Mouse (Mus musculus) myocyte (in vitro differentiated cells): ENCODE results near the gene Bcr. TPM values are rescaled to one million over a fixed set of nuclear protein-coding genes. Genes with fewer than 3 reads are reported as not detected.
A peak's percentile ranks its signal among the peaks of the same experiment; 100 is the strongest.

Source experiments
- H3K27me3 ChIP-seq: one replicate; pipeline ENCODE4 v1.6.1; 2011; ENCODE audit not compliant: control insufficient read depth, insufficient read depth, insufficient read length
- H3K36me3 ChIP-seq: one replicate; pipeline ENCODE4 v1.6.1; 2011; ENCODE audit not compliant: control insufficient read depth, insufficient read depth
- H3K4me2 ChIP-seq: one replicate; pipeline ENCODE4 v1.6.1; 2011; ENCODE audit warnings: low read depth, control low read depth
- H3K4me3 ChIP-seq: one replicate; pipeline ENCODE4 v1.5.1; 2011; ENCODE audit warnings: mild to moderate bottlenecking, control low read depth, moderate library complexity
- H3K79me2 ChIP-seq: one replicate; pipeline ENCODE4 v1.6.1; 2011; ENCODE audit not compliant: control insufficient read depth, insufficient read depth
- H3ac ChIP-seq: one replicate; pipeline ENCODE4 v1.6.1; 2011; ENCODE audit not compliant: control insufficient read depth, insufficient read length
- CEBPB ChIP-seq: IDR thresholded peaks from 2 replicates; pipeline ENCODE4 v1.6.1; 2011; ENCODE audit warnings: mild to moderate bottlenecking, moderate library complexity; ENCODE audit not compliant: poor library complexity, insufficient read depth, severe bottlenecking
- E2F4 ChIP-seq: IDR thresholded peaks from one replicate; pipeline ENCODE4 v1.6.1; 2011; ENCODE audit warnings: mild to moderate bottlenecking, control low read depth, moderate library complexity; ENCODE audit not compliant: insufficient read depth
- MAX ChIP-seq: IDR thresholded peaks from one replicate; pipeline ENCODE4 v1.6.1; 2011; ENCODE audit warnings: low read depth, mild to moderate bottlenecking, control low read depth
- MYOD1 ChIP-seq, 3 experiments: IDR thresholded peaks; one replicate each; pipeline ENCODE4 v1.6.1; 2011; ENCODE audit warnings: control low read depth in 2 of 3, low read depth in 2 of 3, mild to moderate bottlenecking in 2 of 3, moderate library complexity in 1 of 3; ENCODE audit not compliant: insufficient read length in 2 of 3, control insufficient read depth in 1 of 3
- MYOG ChIP-seq, 3 experiments: IDR thresholded peaks; one replicate each; pipeline ENCODE4 v1.6.1; 2011; ENCODE audit warnings: control low read depth in 2 of 3, low read depth in 2 of 3, mild to moderate bottlenecking in 2 of 3; ENCODE audit not compliant: insufficient read length in 2 of 3, control insufficient read depth in 1 of 3, insufficient read depth in 1 of 3
- POLR2A ChIP-seq: IDR thresholded peaks from one replicate; pipeline ENCODE4 v1.6.1; 2011; ENCODE audit warnings: low read depth, mild to moderate bottlenecking, control low read depth, moderate library complexity; ENCODE audit not compliant: insufficient read length
- POLR2AphosphoS2 ChIP-seq: IDR thresholded peaks from one replicate; pipeline ENCODE4 v1.6.1; 2011; ENCODE audit warnings: low read depth, control low read depth; ENCODE audit not compliant: insufficient read length
- REST ChIP-seq: IDR thresholded peaks from one replicate; pipeline ENCODE4 v1.6.1; 2011; ENCODE audit warnings: mild to moderate bottlenecking, control low read depth, moderate library complexity; ENCODE audit not compliant: insufficient read depth, insufficient read length
- SRF ChIP-seq: IDR thresholded peaks from one replicate; pipeline ENCODE4 v1.6.1; 2011; ENCODE audit warnings: low read depth; ENCODE audit not compliant: control insufficient read depth, insufficient read length
- TCF12 ChIP-seq: IDR thresholded peaks from one replicate; pipeline ENCODE4 v1.6.1; 2011; ENCODE audit warnings: mild to moderate bottlenecking, control low read depth; ENCODE audit not compliant: poor library complexity, insufficient read depth, severe bottlenecking
- TCF3 ChIP-seq: IDR thresholded peaks from one replicate; pipeline ENCODE4 v1.6.1; 2011; ENCODE audit warnings: low read depth, control low read depth; ENCODE audit not compliant: insufficient read length
- USF1 ChIP-seq: IDR thresholded peaks from one replicate; pipeline ENCODE4 v1.6.1; 2011; ENCODE audit warnings: low read depth, mild to moderate bottlenecking, control low read depth, moderate library complexity
- polyA plus RNA-seq: library from polyadenylated mRNA; unstranded; fragments of >200 nt; fragmentation: generic; extraction: Trizol; gene quantifications from one replicate; pipeline ENCODE4 v1.2.1, GENCODE M21; 2012; ENCODE audit warnings: missing spikeins

Bcr gene
- polyA plus RNA-seq, 1 experiment = 16.8 TPM

- no peak overlapping the region for H3K4me3 ChIP-seq
- H3K36me3 ChIP-seq = peaks cover 16% of the 10 kb centered on the region
- H3K79me2 ChIP-seq = no peaks in the 10 kb centered on the region
- no peak for TF ChIP-seq POLR2AphosphoS2
- TF ChIP-seq POLR2A = no peak
- TF ChIP-seq TCF3 = no peak
- TF ChIP-seq TCF12 = no peak
- no peak for TF ChIP-seq SRF
- TF ChIP-seq MYOD1 (IDR thresholded peaks at IDR 0.05; ENCODE audit: control insufficient read depth in 1 of 3, insufficient read length in 2 of 3, low read depth in 2 of 3) = no peak
- TF ChIP-seq E2F4 = no peak
- no peak for TF ChIP-seq REST
- TF ChIP-seq USF1 = no peak
- TF ChIP-seq MAX = no peak
- TF ChIP-seq CEBPB = no peak
- no peak for TF ChIP-seq MYOG (IDR thresholded peaks at IDR 0.05; ENCODE audit: control insufficient read depth in 1 of 3, insufficient read depth in 1 of 3, insufficient read length in 2 of 3, low read depth in 2 of 3)
- H3K4me2 ChIP-seq = no peak overlapping the region
- H3ac ChIP-seq = no peak overlapping the region
- H3K27me3 ChIP-seq = no peaks in the 10 kb centered on the region
Measured at GRCm38 (mm10) chr10:75145221-75145620, 84.8 kb downstream of the Bcr start.

DNA sequence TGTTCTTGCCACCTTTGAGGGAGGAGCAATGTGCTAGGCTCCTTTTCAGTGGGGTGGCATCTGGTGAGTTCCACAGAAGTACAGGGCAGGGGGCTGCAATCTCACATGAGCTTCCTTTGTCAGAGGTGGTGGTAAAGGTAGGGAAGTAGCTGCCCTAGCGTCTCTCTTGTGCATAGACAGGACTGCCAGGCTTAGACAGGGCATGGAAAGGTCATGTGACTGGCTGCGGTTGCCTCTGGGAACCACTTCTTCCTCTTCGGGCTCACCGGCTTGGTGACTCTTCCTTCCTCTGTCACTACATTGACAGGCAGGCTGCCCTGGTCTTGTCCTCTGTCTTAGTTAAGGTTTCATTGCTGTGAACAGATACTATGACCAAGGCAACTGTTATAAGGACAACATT lies 85.6 kb downstream of the Bcr start:
- no peak overlapping the region for H3K4me2 ChIP-seq
- peaks cover 16% of the 10 kb centered on the region for H3K36me3 ChIP-seq
- TF ChIP-seq TCF12 (no peak), TCF3 (no peak), MAX (no peak), MYOD1 (IDR thresholded peaks at IDR 0.05; ENCODE audit: control insufficient read depth in 1 of 3, insufficient read length in 2 of 3, low read depth in 2 of 3) (no peak), MYOG (IDR thresholded peaks at IDR 0.05; ENCODE audit: control insufficient read depth in 1 of 3, insufficient read depth in 1 of 3, insufficient read length in 2 of 3, low read depth in 2 of 3) (no peak), E2F4 (no peak), REST (no peak), USF1 (no peak), POLR2AphosphoS2 (no peak), POLR2A (no peak), CEBPB (no peak), SRF (no peak)
- H3K4me3 ChIP-seq = no peak overlapping the region
- H3ac ChIP-seq = no peak overlapping the region
- H3K27me3 ChIP-seq = no peaks in the 10 kb centered on the region
- H3K79me2 ChIP-seq = no peaks in the 10 kb centered on the region

DNA sequence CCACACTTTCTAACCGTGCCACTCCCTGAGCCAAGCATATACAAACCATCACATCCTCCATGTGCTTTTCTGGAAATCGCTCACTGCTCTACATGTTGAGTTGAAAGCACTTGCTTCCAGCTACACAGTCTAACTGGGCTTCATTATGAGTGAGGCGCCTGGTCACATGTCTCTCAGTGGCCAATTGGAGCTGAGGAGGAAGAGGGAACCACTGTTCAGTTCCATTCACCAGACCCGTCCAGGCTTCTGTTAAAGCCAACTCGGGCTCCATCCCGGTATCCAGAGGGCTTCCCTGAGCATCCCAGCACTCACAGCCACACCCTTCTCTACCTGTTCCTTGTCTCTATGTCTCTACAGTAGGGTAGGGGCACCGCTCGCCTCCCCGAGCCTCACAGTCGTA lies 86.2 kb downstream of the Bcr start:
- Histone ChIP-seq H3K4me2 (no peak overlapping the region), H3K79me2 (no peaks in the 10 kb centered on the region), H3ac (no peak overlapping the region), H3K27me3 (no peaks in the 10 kb centered on the region), H3K4me3 (no peak overlapping the region), H3K36me3 (peaks cover 13% of the 10 kb centered on the region)
- TF ChIP-seq MYOD1 (IDR thresholded peaks at IDR 0.05; ENCODE audit: control insufficient read depth in 1 of 3, insufficient read length in 2 of 3, low read depth in 2 of 3) = no peak
- no peak for TF ChIP-seq CEBPB
- TF ChIP-seq REST = no peak
- TF ChIP-seq TCF3 = no peak
- TF ChIP-seq MAX = no peak
- no peak for TF ChIP-seq POLR2A
- TF ChIP-seq USF1 = no peak
- TF ChIP-seq SRF = no peak
- TF ChIP-seq TCF12 = no peak
- TF ChIP-seq MYOG (IDR thresholded peaks at IDR 0.05; ENCODE audit: control insufficient read depth in 1 of 3, insufficient read depth in 1 of 3, insufficient read length in 2 of 3, low read depth in 2 of 3) = no peak
- no peak for TF ChIP-seq POLR2AphosphoS2
- no peak for TF ChIP-seq E2F4

DNA sequence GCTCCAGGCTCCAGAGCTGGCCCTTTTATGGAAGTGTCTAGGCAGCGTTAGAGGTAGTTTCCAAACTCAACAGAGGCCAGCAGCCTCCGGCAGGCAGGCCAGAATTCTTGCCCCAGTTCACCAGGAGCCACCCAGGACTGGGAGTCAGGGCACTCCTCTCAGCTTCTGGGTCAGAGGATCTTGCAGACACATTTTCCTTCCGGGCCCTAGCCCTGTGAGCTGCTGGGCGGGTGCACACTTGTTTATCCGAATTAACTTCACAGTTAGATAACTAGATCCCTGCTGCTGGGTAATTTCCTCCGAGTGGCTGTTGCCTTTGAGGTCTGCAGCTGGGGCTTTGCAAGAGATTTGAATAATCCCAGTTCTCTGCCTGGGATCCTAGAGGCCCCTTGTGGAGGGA lies 87.9 kb downstream of the Bcr start:
- Histone ChIP-seq H3K4me2 (no peak overlapping the region), H3ac (no peak overlapping the region), H3K27me3 (no peaks in the 10 kb centered on the region), H3K79me2 (no peaks in the 10 kb centered on the region), H3K36me3 (peaks cover 10% of the 10 kb centered on the region), H3K4me3 (no peak overlapping the region)
- TF ChIP-seq E2F4 (no peak), MAX (no peak), MYOD1 (IDR thresholded peaks at IDR 0.05; ENCODE audit: control insufficient read depth in 1 of 3, insufficient read length in 2 of 3, low read depth in 2 of 3) (no peak), REST (no peak), TCF12 (no peak), POLR2A (no peak), POLR2AphosphoS2 (no peak)

GRCm38 (mm10) chr10:75150361-75150760 lies 90.0 kb downstream of the Bcr start:
- no peaks in the 10 kb centered on the region for H3K27me3 ChIP-seq
- TF ChIP-seq CEBPB (no peak), MYOG (IDR thresholded peaks at IDR 0.05; ENCODE audit: control insufficient read depth in 1 of 3, insufficient read depth in 1 of 3, insufficient read length in 2 of 3, low read depth in 2 of 3) (peak in 1 of 3 experiments; percentile 41), TCF12 (no peak), MYOD1 (IDR thresholded peaks at IDR 0.05; ENCODE audit: control insufficient read depth in 1 of 3, insufficient read length in 2 of 3, low read depth in 2 of 3) (peak in 1 of 3 experiments; percentile 10), MAX (no peak)
- H3K36me3 ChIP-seq = peaks cover 10% of the 10 kb centered on the region

More at GRCm38 (mm10) chr10:75150361-75150760, 90.0 kb downstream of the Bcr start:
- no peak overlapping the region for H3K4me2 ChIP-seq
- H3K4me3 ChIP-seq = no peak overlapping the region
- no peaks in the 10 kb centered on the region for H3K79me2 ChIP-seq
- no peak overlapping the region for H3ac ChIP-seq
